ENCODE assay signal across 42 mouse cellular contexts in genomic region chr16:88463235-88463634, GRCm38 (mm10). TPM values are rescaled to one million over a fixed set of nuclear protein-coding genes. Genes with fewer than 3 reads are reported as not detected.
"Had no signal": no experiment of that assay in that cellular context is flagged by ENCODE, and none has a peak within 500 bp of the region (broad histone marks: within the 10 kb centered on the region; RNA-seq: fewer than 3 reads in every experiment).

No protein-coding gene starts in this region.

- H3K4me2 ChIP-seq: heart, embryonic 12.5 days; hindbrain, embryonic 12.5 days; hindbrain, embryonic 14.5 days; kidney, embryonic 15.5 days; limb, embryonic 12.5 days; limb, embryonic 15.5 days; liver, embryonic 12.5 days had no signal

- ATAC-seq: hindbrain, embryonic 16.5 days; inflammation-experienced regulatory T-cells, adult 6 months; liver, embryonic 12.5 days had no signal

- DNase-seq: gastrocnemius, adult 2 months; gastrocnemius, postnatal 10 days; gastrocnemius, postnatal 25 days; heart, adult 18-20 months; heart, postnatal 10 days; heart, postnatal 4 days; kidney, adult 11 months; kidney, adult 2 months; kidney, adult 9 months; kidney, postnatal 14 days; kidney, postnatal 36 days; layer of hippocampus, adult 9-11 months; layer of hippocampus, postnatal 36 days; left cerebral cortex, postnatal 4 days had no signal

- H3K27me3 ChIP-seq: heart, embryonic 12.5 days; hindbrain, embryonic 12.5 days; kidney, embryonic 15.5 days; limb, embryonic 12.5 days; limb, embryonic 15.5 days; liver, embryonic 12.5 days had no signal

- H3K9me3 ChIP-seq: heart, embryonic 10.5 days; heart, embryonic 12.5 days; hindbrain, embryonic 10.5 days; hindbrain, embryonic 12.5 days; kidney, embryonic 15.5 days; limb, embryonic 12.5 days; limb, embryonic 15.5 days; liver, embryonic 12.5 days had no signal

- H3K4me3 ChIP-seq: gastrocnemius, adult 2 months; heart, embryonic 10.5 days; heart, embryonic 12.5 days; hindbrain, embryonic 10.5 days; hindbrain, embryonic 12.5 days; kidney, embryonic 15.5 days; limb, embryonic 12.5 days; limb, embryonic 15.5 days; liver, embryonic 12.5 days had no signal

- H3K9ac ChIP-seq: heart, embryonic 12.5 days; hindbrain, embryonic 12.5 days; hindbrain, embryonic 14.5 days; kidney, embryonic 15.5 days; limb, embryonic 12.5 days; limb, embryonic 15.5 days; liver, embryonic 12.5 days; liver, embryonic 14.5 days had no signal

- H3K4me1 ChIP-seq: heart, embryonic 10.5 days; heart, embryonic 12.5 days; hindbrain, embryonic 10.5 days; hindbrain, embryonic 12.5 days; kidney, embryonic 15.5 days; limb, embryonic 12.5 days; limb, embryonic 15.5 days; liver, embryonic 12.5 days had no signal

- H3K36me3 ChIP-seq: heart, embryonic 10.5 days; heart, embryonic 12.5 days; hindbrain, embryonic 10.5 days; hindbrain, embryonic 12.5 days; kidney, embryonic 15.5 days; limb, embryonic 12.5 days; limb, embryonic 15.5 days; liver, embryonic 12.5 days had no signal

- H3K27ac ChIP-seq: gastrocnemius, adult 2 months; heart, embryonic 10.5 days; hindbrain, embryonic 10.5 days; hindbrain, embryonic 12.5 days; hindbrain, embryonic 14.5 days; kidney, embryonic 15.5 days; kidney, postnatal 0 days; limb, embryonic 12.5 days; limb, embryonic 15.5 days; liver, embryonic 12.5 days; liver, embryonic 14.5 days had no signal

RNA-seq across cellular contexts. Expression of gene Cldn17, which starts 43.5 kb away (rescaled TPM):
- total RNA-seq: gastrocnemius, adult 2 months; gastrocnemius, postnatal 10 days; gastrocnemius, postnatal 25 days; gastrocnemius, postnatal 4 days; granulocyte monocyte progenitor cell, adult 5-6 weeks; heart, adult 18-20 months; heart, adult 8-10 months; heart, postnatal 10 days; heart, postnatal 25 days; heart, postnatal 4 days; layer of hippocampus, adult 18-20 months; layer of hippocampus, adult 8-10 months; layer of hippocampus, postnatal 14 days; layer of hippocampus, postnatal 36 days; left cerebral cortex, adult 18-20 months; left cerebral cortex, adult 8-10 months; left cerebral cortex, postnatal 10 days; left cerebral cortex, postnatal 25 days; left cerebral cortex, postnatal 4 days; liver, adult 2 months had no signal
- polyA plus RNA-seq: heart, embryonic 10.5 days; heart, embryonic 12.5 days; heart, embryonic 14.5 days; heart, embryonic 16.5 days; hindbrain, embryonic 10.5 days; hindbrain, embryonic 12.5 days; hindbrain, embryonic 14.5 days; hindbrain, embryonic 16.5 days; inflammation-experienced regulatory T-cells, adult 6 months; kidney, adult 2 months; kidney, embryonic 15.5 days; large intestine, adult 2 months; limb, embryonic 12.5 days; liver, adult 2 months; liver, embryonic 12.5 days; liver, embryonic 14.5 days had no signal
